Comparison of ENCODE assay signal across 14 mouse cellular contexts in genomic region chrX:139369122-139369521, GRCm38 (mm10). TPM values are rescaled to one million over a fixed set of nuclear protein-coding genes. Genes with fewer than 3 reads are reported as not detected.
DNase-seq lines count a peak whose midpoint lies in the region; ATAC-seq and TF ChIP-seq lines count a peak whose summit lies in the region.
"Had no signal": no experiment of that assay in that cellular context is flagged by ENCODE, and none has a peak within 500 bp of the region (broad histone marks: within the 10 kb centered on the region; RNA-seq: fewer than 3 reads in every experiment).

No protein-coding gene starts in this region.

- no peaks in the 10 kb centered on the region for H3K36me3 ChIP-seq in forebrain, postnatal 0 days (ENCODE audit: insufficient read depth)
- no peaks in the 10 kb centered on the region for H3K36me3 ChIP-seq in forebrain, embryonic 12.5 days (replicated peaks)

- H3K4me1 ChIP-seq in forebrain, postnatal 0 days (ENCODE audit: insufficient read depth), result no peaks in the 10 kb centered on the region
- H3K4me1 ChIP-seq in forebrain, embryonic 12.5 days, result no peaks in the 10 kb centered on the region
- no peaks in the 10 kb centered on the region for H3K4me1 ChIP-seq in cortical plate, adult 2 months (ENCODE audit: control insufficient read depth, insufficient read depth, low read length)

- no peak overlapping the region for H3K27ac ChIP-seq in forebrain, postnatal 0 days (ENCODE audit: low read depth, low read length)
- H3K27ac ChIP-seq in forebrain, embryonic 12.5 days, result no peak overlapping the region
- H3K27ac ChIP-seq in layer of hippocampus, adult 2 months, result no peak overlapping the region
- no peak overlapping the region for H3K27ac ChIP-seq in cortical plate, adult 2 months (ENCODE audit: insufficient read depth, low read length)

- no peaks in the 10 kb centered on the region for H3K9me3 ChIP-seq in forebrain, postnatal 0 days (ENCODE audit: low read length)
- no peaks in the 10 kb centered on the region for H3K9me3 ChIP-seq in forebrain, embryonic 12.5 days

- no peaks in the 10 kb centered on the region for H3K27me3 ChIP-seq in forebrain, postnatal 0 days (ENCODE audit: insufficient read depth, low read length)
- peaks cover 4% of the 10 kb centered on the region; the same call in 1 of the 2 replicates for H3K27me3 ChIP-seq in forebrain, embryonic 12.5 days

- no peak overlapping the region for H3K4me3 ChIP-seq in forebrain, postnatal 0 days (ENCODE audit: low read depth, low read length)
- H3K4me3 ChIP-seq in forebrain, embryonic 12.5 days (replicated peaks), result no peak overlapping the region
- H3K4me3 ChIP-seq in layer of hippocampus, adult 2 months, result no peak overlapping the region
- no peak overlapping the region for H3K4me3 ChIP-seq in cortical plate, adult 2 months (ENCODE audit: insufficient read depth, low read length)

- DNase-seq in forebrain, postnatal 0 days, result peak; percentile 31
- DNase-seq in layer of hippocampus, adult 2 months (ENCODE audit: low spot score in 2 of 2), result peak; percentile 7 to 44
- DNase-seq in layer of hippocampus, postnatal 36 days, result no peak
- DNase-seq in 416B (ENCODE audit: low read depth), result peak; percentile 10
- DNase-seq in T-cell, adult 2 months (ENCODE audit: low spot score), result no peak
- no peak for DNase-seq in gastrocnemius, postnatal 4 days (ENCODE audit: low spot score in 2 of 2)
- DNase-seq: gastrocnemius, postnatal 10 days; thymus, postnatal 25 days had no signal

- TF ChIP-seq POLR2A in cortical plate, adult 2 months (IDR thresholded peaks at IDR 0.05; ENCODE audit: extremely low read depth, insufficient read depth, low read length), result no peak

- H3K4me2 ChIP-seq in forebrain, postnatal 0 days (ENCODE audit: low read depth), result no peak overlapping the region
- no peak overlapping the region for H3K4me2 ChIP-seq in forebrain, embryonic 12.5 days

- ATAC-seq in forebrain, postnatal 0 days, result no peak
- no peak for ATAC-seq in forebrain, embryonic 12.5 days (ENCODE audit: low FRiP score)
- ATAC-seq: inflammation-experienced regulatory T-cells, adult 6 months; midbrain, embryonic 16.5 days had no signal

- no peak overlapping the region for H3K9ac ChIP-seq in forebrain, postnatal 0 days
- H3K9ac ChIP-seq in forebrain, embryonic 12.5 days, result no peak overlapping the region

- 60% methylated on average over 4 of the region's 4 CpGs for WGBS in forebrain, postnatal 0 days
- 65% methylated on average over 4 of the region's 4 CpGs for WGBS in forebrain, embryonic 12.5 days

- peak; percentile 53 for TF ChIP-seq CTCF in forebrain, postnatal 0 days (IDR thresholded peaks at IDR 0.05; ENCODE audit: low read depth)
- peak; percentile 71 for TF ChIP-seq CTCF in layer of hippocampus, adult 2 months (conservative IDR thresholded peaks at IDR 0.05)
- TF ChIP-seq CTCF in cortical plate, adult 2 months (IDR thresholded peaks at IDR 0.05; ENCODE audit: extremely low read depth, insufficient read depth, low read length), result 0 out of 2 replicates have a peak, but pooled peaks have one; percentile 3

RNA-seq across cellular contexts. Expression of gene Trap1a, which starts 35.6 kb away (rescaled TPM):
- total RNA-seq in forebrain, postnatal 0 days (2014; rRNA removed), result not detected in 2 replicates
- polyA plus RNA-seq in forebrain, postnatal 0 days (2015; fragmentation: Nextera tagmentation; extraction: Ambion mirVana), result not detected in 2 replicates
- polyA plus RNA-seq in forebrain, embryonic 12.5 days (2016; fragmentation: Nextera tagmentation; extraction: Ambion mirVana), result not detected in 2 replicates
- total RNA-seq in layer of hippocampus, adult 2 months (2021), result not detected
- not detected for total RNA-seq in layer of hippocampus, postnatal 36 days (2021)
- polyA plus RNA-seq in cortical plate, adult 2 months (2012; rRNA removed), result not detected in 2 replicates
- not detected for total RNA-seq in gastrocnemius, postnatal 4 days (2021)
- total RNA-seq: gastrocnemius, postnatal 10 days; liver, adult 2 months had no signal
- polyA plus RNA-seq: embryonic facial prominence, embryonic 14.5 days; inflammation-experienced regulatory T-cells, adult 6 months; liver, adult 2 months; midbrain, embryonic 16.5 days had no signal

Comparison
In these comparisons a context has a peak if more than half of its experiments do, and no peak if none do; other contexts are left out.
1. DNase-seq: peak in forebrain, postnatal 0 days (single experiment), layer of hippocampus, adult 2 months (2 of 2) and 416B (single experiment); none in layer of hippocampus, postnatal 36 days (0 of 2), T-cell, adult 2 months (single experiment) and gastrocnemius, postnatal 4 days (0 of 2).
2. CTCF ChIP-seq: peak in every context shown above with its lines; median percentile 71 in layer of hippocampus, adult 2 months; 53 in forebrain, postnatal 0 days; 3 in cortical plate, adult 2 months.